Mouse (Mus musculus): ENCODE measurements around the gene Espn.
A peak's percentile ranks its signal among the peaks of the same experiment; 100 is the strongest.

- TF ChIP-seq CTCF (IDR thresholded peaks at IDR 0.05) (0 out of 2 replicates have a peak, but pooled peaks have one; percentile 14), EP300 (IDR thresholded peaks at IDR 0.05) (no peak)
Observed at GRCm38 (mm10) chr4:152097911-152098799, 54.0 kb downstream of the Espn start.

All from lung, postnatal 0 days (tissue).